Mouse (Mus musculus) stomach, postnatal 0 days (tissue): Measurements from ENCODE around the gene Mrpl53. TPM values are rescaled to one million over a fixed set of nuclear protein-coding genes. Genes with fewer than 3 reads are reported as not detected.

Experiments
- ATAC-seq: fragments of 200-750 bp; cut with Nextera tagmentation; 2 replicates; pipeline ENCODE4 v1.8.0; 2017; ENCODE audit not compliant: low FRiP score, low TSS enrichment
- DNase-seq: peaks from one replicate; pipeline ENCODE4 v3.0.0-alpha.2; 2016; ENCODE audit warnings: low spot score
- H3K27ac ChIP-seq: fragments of 300-500 bp; sonication (generic); replicated peaks from 2 replicates; pipeline ENCODE4 v1.5.1; 2014; ENCODE audit warnings: mild to moderate bottlenecking, control low read depth
- H3K27me3 ChIP-seq: fragments of 300-500 bp; sonication (generic); 2 replicates; pipeline ENCODE4 v1.6.1; 2014; ENCODE audit warnings: low read length; ENCODE audit not compliant: control insufficient read depth, insufficient read depth
- H3K36me3 ChIP-seq: fragments of 300-500 bp; sonication (generic); 2 replicates; pipeline ENCODE4 v1.6.1; 2014; ENCODE audit warnings: low read length, mixed read lengths; ENCODE audit not compliant: control insufficient read depth, insufficient read depth
- H3K4me1 ChIP-seq: fragments of 300-500 bp; sonication (generic); replicated peaks from 2 replicates; pipeline ENCODE4 v1.6.1; 2014; ENCODE audit warnings: antibody characterized with exemption; ENCODE audit not compliant: control insufficient read depth, insufficient read depth
- H3K4me2 ChIP-seq: fragments of 300-500 bp; sonication (generic); replicated peaks from 2 replicates; pipeline ENCODE4 v1.6.1; 2014; ENCODE audit warnings: low read depth, mild to moderate bottlenecking, control low read depth, moderate library complexity
- H3K4me3 ChIP-seq: fragments of 300-500 bp; sonication (generic); 2 replicates; pipeline ENCODE4 v1.5.1; 2014; ENCODE audit warnings: low read depth, low read length, control low read depth
- H3K9ac ChIP-seq: fragments of 300-500 bp; sonication (generic); 2 replicates; pipeline ENCODE4 v1.6.1; 2014; ENCODE audit warnings: mild to moderate bottlenecking, low read length, control low read depth, mixed read lengths
- H3K9me3 ChIP-seq: fragments of 300-500 bp; sonication (generic); 2 replicates; pipeline ENCODE4 v1.6.1; 2016; ENCODE audit warnings: low read length; ENCODE audit not compliant: control insufficient read depth
- CTCF ChIP-seq: IDR thresholded peaks from 2 replicates; pipeline ENCODE4 v1.5.1; 2016; ENCODE audit warnings: antibody characterized with exemption, low read depth, mild to moderate bottlenecking, moderate library complexity
- EP300 ChIP-seq: optimal IDR thresholded peaks from 2 replicates; pipeline ENCODE3; 2016; ENCODE audit warnings: antibody characterized with exemption
- WGBS: fragments of 180-500 bp; shearing (Covaris S2); extraction: QIAGEN DNeasy Blood & Tissue Kit; methylation state at CpG from one replicate; pipeline ENCODE4 v1.1.7; 2014; 5-methylcytosine and 5-hydroxymethylcytosine counted together
- polyA plus RNA-seq: library from polyadenylated mRNA; unstranded; fragments of >200 nt; fragmentation: Nextera tagmentation; extraction: Ambion mirVana; gene quantifications from 2 replicates; pipeline ENCODE4 v1.2.1, GENCODE M21; 2015

Gene Mrpl53
- polyA plus RNA-seq, 1 experiment from 2014 or later: 117 TPM

DNA sequence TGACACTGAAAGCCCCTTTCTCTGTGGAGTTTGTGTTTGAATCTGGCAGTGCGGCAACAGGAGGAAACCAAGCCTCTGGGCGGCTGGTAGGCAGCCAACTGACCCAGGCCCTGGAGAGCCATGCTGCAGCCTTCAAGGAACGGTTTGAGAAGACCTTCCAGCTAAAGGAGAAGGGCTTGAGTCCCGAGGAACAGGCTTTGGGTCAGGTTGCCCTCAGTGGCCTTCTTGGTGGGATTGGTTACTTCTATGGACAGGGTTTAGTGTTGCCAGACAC is 8.3 kb downstream of the Mrpl53 start:
- no peaks in the 10 kb centered on the region for H3K4me1 ChIP-seq
- H3K27me3 ChIP-seq: no peaks in the 10 kb centered on the region
- TF ChIP-seq EP300 (no peak), CTCF (no peak)
- H3K4me2 ChIP-seq: no peak overlapping the region
- no peaks in the 10 kb centered on the region for H3K9me3 ChIP-seq
- ATAC-seq (no peak), DNase-seq (no peak)
- H3K4me3 ChIP-seq: no peak overlapping the region
- no peak overlapping the region for H3K27ac ChIP-seq
- H3K36me3 ChIP-seq: peaks cover 5% of the 10 kb centered on the region
- WGBS: 85% methylated on average over 4 of the region's 4 CpGs
- no peak overlapping the region for H3K9ac ChIP-seq

GRCm38 (mm10) chr6:83117616-83118015 is 8.8 kb downstream of the Mrpl53 start:
- DNase-seq: no peak
- no peaks in the 10 kb centered on the region; the same call in 1 of the 2 replicates for H3K4me1 ChIP-seq
- no peak overlapping the region for H3K4me2 ChIP-seq
- WGBS: 90% methylated on average over 13 of the region's 13 CpGs
- no peak overlapping the region for H3K27ac ChIP-seq
- no peak overlapping the region for H3K9ac ChIP-seq
- no peak overlapping the region for H3K4me3 ChIP-seq
- H3K9me3 ChIP-seq: no peaks in the 10 kb centered on the region
- ATAC-seq: no peak
- TF ChIP-seq EP300: no peak
- TF ChIP-seq CTCF: no peak
- no peaks in the 10 kb centered on the region for H3K27me3 ChIP-seq
- H3K36me3 ChIP-seq: peaks cover 5% of the 10 kb centered on the region

- Histone ChIP-seq H3K4me3 (no peak overlapping the region), H3K9me3 (no peaks in the 10 kb centered on the region), H3K27me3 (no peaks in the 10 kb centered on the region), H3K27ac (no peak overlapping the region), H3K9ac (no peak overlapping the region), H3K36me3 (peaks cover 5% of the 10 kb centered on the region), H3K4me2 (no peak overlapping the region), H3K4me1 (no peaks in the 10 kb centered on the region; the same call in 1 of the 2 replicates)
- no peak for ATAC-seq
- TF ChIP-seq CTCF (no peak), EP300 (no peak)
- WGBS: 72% methylated on average over 11 of the region's 11 CpGs
- DNase-seq: no peak
These were observed 9.5 kb downstream of the Mrpl53 start for GRCm38 (mm10) chr6:83118369-83118768.

DNA sequence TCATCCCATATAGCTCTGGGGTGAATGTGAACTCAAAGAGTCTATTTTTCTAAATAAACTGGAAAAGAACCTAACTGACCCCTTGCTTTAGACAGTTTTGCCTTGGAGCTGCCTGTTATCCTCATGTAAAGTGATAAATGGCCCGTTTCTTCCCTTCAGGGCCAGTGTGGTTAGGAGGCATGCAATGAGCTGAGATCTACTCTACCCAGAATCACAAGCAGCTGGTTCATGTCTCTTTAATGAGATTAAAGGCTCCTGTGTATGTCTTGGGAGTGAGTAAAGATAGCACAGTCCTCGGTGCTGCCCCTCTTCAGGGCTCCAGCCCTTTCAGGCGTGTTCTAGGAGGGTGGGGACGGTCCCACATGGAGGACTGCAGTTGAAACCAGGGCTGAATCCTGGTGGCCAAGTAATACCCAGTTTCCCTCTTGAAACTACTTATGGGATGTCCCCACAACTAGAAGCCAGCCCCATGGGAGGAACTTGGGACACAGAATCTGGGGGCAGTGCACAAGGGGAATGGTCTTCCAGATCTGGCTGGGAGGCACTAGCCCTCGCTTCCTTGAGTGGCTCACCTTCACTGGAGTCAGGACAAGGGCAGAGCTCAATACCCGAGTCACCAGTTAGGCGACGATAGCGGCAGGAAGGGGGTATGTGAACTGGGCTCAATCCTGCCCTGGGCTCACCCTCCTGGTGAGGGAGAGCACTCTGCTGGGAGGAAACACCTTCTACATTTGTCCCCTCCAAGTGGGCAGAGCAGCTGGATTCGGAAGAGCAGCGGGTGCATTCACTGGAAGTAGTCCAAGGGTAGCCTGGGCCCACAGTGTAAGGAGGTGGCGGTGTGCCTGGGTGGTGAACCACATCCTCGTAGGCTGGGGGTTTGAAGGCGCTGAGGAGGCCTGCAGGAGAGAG is 10.2 kb downstream of the Mrpl53 start:
- Histone ChIP-seq H3K9ac (no peak overlapping the region), H3K36me3 (peaks cover 5% of the 10 kb centered on the region), H3K4me2 (no peak overlapping the region), H3K4me1 (no peaks in the 10 kb centered on the region; the same call in none of the 2 replicates), H3K9me3 (no peaks in the 10 kb centered on the region), H3K27ac (no peak overlapping the region), H3K27me3 (no peaks in the 10 kb centered on the region), H3K4me3 (no peak overlapping the region)
- 76% methylated on average over 14 of the region's 14 CpGs for WGBS
- DNase-seq (no peak), ATAC-seq (no peak)
- TF ChIP-seq CTCF (no peak), EP300 (no peak)

DNA sequence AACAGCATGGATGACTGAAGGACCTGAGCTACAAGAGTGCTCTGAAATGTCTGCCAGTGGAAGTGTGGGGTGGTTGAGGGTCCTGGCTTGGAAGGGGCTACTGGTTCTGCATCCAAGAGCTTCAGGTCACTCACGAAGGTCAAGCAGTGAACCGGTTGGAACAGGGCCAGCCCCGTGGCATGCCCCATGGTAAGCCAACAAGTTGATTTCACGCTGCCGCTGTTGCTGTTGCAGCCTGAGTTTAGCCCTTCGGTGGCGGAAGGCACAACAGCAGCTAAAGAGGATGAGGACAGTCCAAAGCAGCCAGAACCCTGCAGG is 10.9 kb downstream of the Mrpl53 start:
- no peak overlapping the region for H3K4me3 ChIP-seq
- H3K9me3 ChIP-seq: no peaks in the 10 kb centered on the region
- no peak for TF ChIP-seq EP300
- TF ChIP-seq CTCF: no peak
- WGBS: 65% methylated on average over 7 of the region's 7 CpGs
- ATAC-seq (no peak), DNase-seq (no peak)
- H3K4me2 ChIP-seq: no peak overlapping the region
- H3K27ac ChIP-seq: no peak overlapping the region
- no peaks in the 10 kb centered on the region; the same call in none of the 2 replicates for H3K4me1 ChIP-seq
- no peaks in the 10 kb centered on the region for H3K27me3 ChIP-seq
- no peak overlapping the region for H3K9ac ChIP-seq
- H3K36me3 ChIP-seq: peaks cover 5% of the 10 kb centered on the region

- H3K4me2 ChIP-seq: peak within 1 kb of the TSS; percentile 99
- peak; percentile 96 for DNase-seq
- no peaks in the 10 kb centered on the region; the same call in none of the 2 replicates for H3K4me1 ChIP-seq
- H3K4me3 ChIP-seq: peak within 1 kb of the TSS; percentile 70
- no peaks in the 10 kb centered on the region for H3K27me3 ChIP-seq
- ATAC-seq: peak; percentile 96
- H3K9me3 ChIP-seq: no peaks in the 10 kb centered on the region
- H3K36me3 ChIP-seq: peaks cover 5% of the 10 kb centered on the region
- WGBS: under 1% methylated on average over 38 of the region's 38 CpGs
- TF ChIP-seq CTCF (peak; percentile 37), EP300 (no peak)
- peak within 1 kb of the TSS; percentile 73 for H3K9ac ChIP-seq
- peak within 1 kb of the TSS; percentile 92 for H3K27ac ChIP-seq
These were observed 12.4 kb downstream of the Mrpl53 start, which contains the start of gene Wbp1 for GRCm38 (mm10) chr6:83120930-83121862. Wbp1 (minus strand) TSS chr6:83121559.
